Mouse (Mus musculus) intestine, postnatal 0 days (tissue): ENCODE results near the gene Tuba3a. TPM values are rescaled to one million over a fixed set of nuclear protein-coding genes. Genes with fewer than 3 reads are reported as not detected.
A peak's percentile ranks its signal among the peaks of the same experiment; 100 is the strongest.
"Not testable (repeated sequence)": the region's sequence is repeated elsewhere in the genome, so short reads cannot be mapped to it uniquely, and the experiment has no call there.

Experiments
- ATAC-seq: fragments of 200-750 bp; cut with Nextera tagmentation; 2 replicates; pipeline ENCODE4 v1.8.0; 2017; ENCODE audit warnings: mild to moderate bottlenecking, moderate TSS enrichment, moderate library complexity
- H3K27ac ChIP-seq: fragments of 300-500 bp; sonication (generic); 2 replicates; pipeline ENCODE4 v1.5.1; 2014; ENCODE audit warnings: mild to moderate bottlenecking, low read depth, low read length, moderate library complexity
- H3K27me3 ChIP-seq: fragments of 300-500 bp; sonication (generic); replicated peaks from 2 replicates; pipeline ENCODE4 v1.6.1; 2014; ENCODE audit warnings: low read length, mixed read lengths; ENCODE audit not compliant: control insufficient read depth, insufficient read depth
- H3K36me3 ChIP-seq: fragments of 300-500 bp; sonication (generic); 2 replicates; pipeline ENCODE4 v1.6.1; 2014; ENCODE audit warnings: mild to moderate bottlenecking, moderate library complexity; ENCODE audit not compliant: control insufficient read depth, insufficient read depth
- H3K4me1 ChIP-seq: fragments of 300-500 bp; sonication (generic); replicated peaks from 2 replicates; pipeline ENCODE4 v1.6.1; 2014; ENCODE audit warnings: antibody characterized with exemption, low read length, mixed read lengths; ENCODE audit not compliant: control insufficient read depth, insufficient read depth
- H3K4me2 ChIP-seq: fragments of 300-500 bp; sonication (generic); replicated peaks from 2 replicates; pipeline ENCODE4 v1.6.1; 2014; ENCODE audit warnings: low read depth, mild to moderate bottlenecking, moderate library complexity
- H3K4me3 ChIP-seq: fragments of 300-500 bp; sonication (generic); 2 replicates; pipeline ENCODE4 v1.5.1; 2014; ENCODE audit warnings: low read depth, low read length
- H3K9ac ChIP-seq: fragments of 300-500 bp; sonication (generic); 2 replicates; pipeline ENCODE4 v1.6.1; 2014; ENCODE audit warnings: mild to moderate bottlenecking, low read depth, low read length
- H3K9me3 ChIP-seq: fragments of 300-500 bp; sonication (generic); 2 replicates; pipeline ENCODE4 v1.6.1; 2016; ENCODE audit warnings: mixed run types; ENCODE audit not compliant: control insufficient read depth
- CTCF ChIP-seq: sonication (generic); IDR thresholded peaks from 2 replicates; pipeline ENCODE4 v1.5.1; 2016; ENCODE audit warnings: low read depth, mild to moderate bottlenecking, control low read depth, antibody characterized with exemption, moderate library complexity
- WGBS: fragments of 180-500 bp; shearing (Covaris S2); extraction: QIAGEN DNeasy Blood & Tissue Kit; methylation state at CpG from one replicate; pipeline ENCODE4 v1.1.7; 2014; 5-methylcytosine and 5-hydroxymethylcytosine counted together
- polyA plus RNA-seq: library from polyadenylated mRNA; unstranded; fragments of >200 nt; fragmentation: Nextera tagmentation; extraction: Ambion mirVana; gene quantifications from 2 replicates; pipeline ENCODE4 v1.2.1, GENCODE M21; 2015

Tuba3a gene
- polyA plus RNA-seq, 1 experiment from 2014 or later, result not detected

GRCm38 (mm10) chr6:125272228-125272785 is 13.5 kb downstream of the Tuba3a start:
- no peaks in the 10 kb centered on the region for H3K9me3 ChIP-seq
- no peak for TF ChIP-seq CTCF
- no peak overlapping the region; the same call in 1 of the 2 replicates for H3K27ac ChIP-seq
- H3K36me3 ChIP-seq, result no peaks in the 10 kb centered on the region
- 76% methylated on average over 10 of the region's 10 CpGs for WGBS
- H3K4me3 ChIP-seq, result no peak overlapping the region
- H3K9ac ChIP-seq, result no peak overlapping the region
- no peak overlapping the region for H3K4me2 ChIP-seq
- no peaks in the 10 kb centered on the region for H3K4me1 ChIP-seq
- no peaks in the 10 kb centered on the region for H3K27me3 ChIP-seq
- no peak for ATAC-seq

- Histone ChIP-seq H3K36me3 (no peaks in the 10 kb centered on the region), H3K27ac (no peak overlapping the region; the same call in 1 of the 2 replicates), H3K9me3 (no peaks in the 10 kb centered on the region), H3K4me3 (no peak overlapping the region), H3K4me1 (no peaks in the 10 kb centered on the region), H3K4me2 (peak overlapping the region; percentile 25; the same call in 1 of the 2 replicates), H3K27me3 (no peaks in the 10 kb centered on the region), H3K9ac (no peak overlapping the region)
- ATAC-seq, result peak; percentile 94
- peak; percentile 99 for TF ChIP-seq CTCF
- 18% methylated on average over 17 of the region's 17 CpGs for WGBS
Measured at GRCm38 (mm10) chr6:125271455-125272227, 14.2 kb downstream of the Tuba3a start.

- peak overlapping the region; percentile 41; the same call in 1 of the 2 replicates for H3K27ac ChIP-seq
- H3K36me3 ChIP-seq, result no peaks in the 10 kb centered on the region
- ATAC-seq, result peak; percentile 55
- no peak overlapping the region for H3K4me2 ChIP-seq
- 30% methylated on average over 6 of the region's 6 CpGs for WGBS
- H3K9ac ChIP-seq, result no peak overlapping the region
- no peak overlapping the region for H3K4me3 ChIP-seq
- no peak for TF ChIP-seq CTCF
- H3K9me3 ChIP-seq, result no peaks in the 10 kb centered on the region
- H3K4me1 ChIP-seq, result no peaks in the 10 kb centered on the region
- no peaks in the 10 kb centered on the region for H3K27me3 ChIP-seq
Measured at GRCm38 (mm10) chr6:125268799-125269198, 17.0 kb downstream of the Tuba3a start.

GRCm38 (mm10) chr6:125267469-125267868 is 18.4 kb downstream of the Tuba3a start:
- no peaks in the 10 kb centered on the region for H3K36me3 ChIP-seq
- TF ChIP-seq CTCF, result no peak
- no peak for ATAC-seq
- no peaks in the 10 kb centered on the region for H3K4me1 ChIP-seq
- WGBS, result 71% methylated on average over 3 of the region's 3 CpGs
- no peak overlapping the region for H3K27ac ChIP-seq
- no peak overlapping the region for H3K4me3 ChIP-seq
- no peak overlapping the region for H3K9ac ChIP-seq
- H3K27me3 ChIP-seq, result no peaks in the 10 kb centered on the region
- no peaks in the 10 kb centered on the region for H3K9me3 ChIP-seq
- no peak overlapping the region for H3K4me2 ChIP-seq

- WGBS, result 64% methylated on average over 6 of the region's 6 CpGs
- not testable (repeated sequence) for H3K4me1 ChIP-seq, H3K36me3 ChIP-seq, H3K9me3 ChIP-seq, H3K4me2 ChIP-seq, H3K27me3 ChIP-seq, ATAC-seq, H3K4me3 ChIP-seq, H3K9ac ChIP-seq, H3K27ac ChIP-seq
- peak; percentile 14; the same call in 1 of the 2 replicates for TF ChIP-seq CTCF
Measured at GRCm38 (mm10) chr6:125266600-125266999, 19.2 kb downstream of the Tuba3a start.

DNA sequence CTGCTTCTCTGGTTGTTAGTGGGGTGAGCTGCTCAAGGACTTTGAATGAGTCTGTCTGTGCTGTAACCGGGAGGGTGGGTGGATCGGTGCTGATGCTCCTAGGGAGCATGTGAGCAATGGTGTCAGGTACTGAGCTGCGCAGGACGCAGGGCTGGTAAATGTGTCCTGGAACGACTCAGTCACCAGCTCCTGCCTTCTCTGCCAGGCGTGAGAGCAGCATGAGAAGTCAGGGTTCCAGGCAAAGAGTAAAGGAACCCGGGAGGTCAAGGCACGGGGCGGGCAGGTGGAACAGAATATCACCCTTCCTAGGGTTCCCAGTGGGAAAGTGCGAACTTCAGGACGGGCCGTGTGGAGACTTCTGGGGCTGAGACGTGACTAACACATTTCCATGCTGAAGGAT is 19.8 kb downstream of the Tuba3a start:
- H3K4me2 ChIP-seq, result no peak overlapping the region
- H3K9ac ChIP-seq, result no peak overlapping the region
- H3K36me3 ChIP-seq, result no peaks in the 10 kb centered on the region
- ATAC-seq, result no peak
- no peak for TF ChIP-seq CTCF
- H3K4me3 ChIP-seq, result no peak overlapping the region
- H3K27me3 ChIP-seq, result no peaks in the 10 kb centered on the region
- WGBS, result 65% methylated on average over 13 of the region's 13 CpGs
- no peak overlapping the region for H3K27ac ChIP-seq
- H3K9me3 ChIP-seq, result no peaks in the 10 kb centered on the region
- no peaks in the 10 kb centered on the region for H3K4me1 ChIP-seq
